Mouse (Mus musculus) liver, adult 2 months (tissue): ENCODE measurements around the gene Mtif3. TPM values are rescaled to one million over a fixed set of nuclear protein-coding genes. Genes with fewer than 3 reads are reported as not detected.
A peak's percentile ranks its signal among the peaks of the same experiment; 100 is the strongest.

ENCODE experiments used
- DNase-seq: peaks from one replicate; pipeline ENCODE4 v3.0.0-alpha.2; 2011; ENCODE audit warnings: low read depth, low spot score; ENCODE audit errors: extremely low read depth
- H3K27ac ChIP-seq: fragments of 200-500 bp; replicated peaks from 2 replicates; pipeline ENCODE4 v1.5.1; 2012; ENCODE audit warnings: low read depth, mild to moderate bottlenecking, control low read depth, inconsistent platforms, low read length; ENCODE audit not compliant: insufficient read depth
- H3K27me3 ChIP-seq: fragments of 200-500 bp; 2 replicates; pipeline ENCODE4 v1.6.1; 2012; ENCODE audit warnings: mild to moderate bottlenecking, moderate library complexity, low read length, inconsistent platforms; ENCODE audit not compliant: control insufficient read depth, insufficient read depth
- H3K36me3 ChIP-seq: fragments of 200-500 bp; 2 replicates; pipeline ENCODE4 v1.6.1; 2012; ENCODE audit warnings: low read length, inconsistent platforms; ENCODE audit not compliant: control insufficient read depth, insufficient read depth
- H3K4me1 ChIP-seq: fragments of 200-500 bp; 2 replicates; pipeline ENCODE4 v1.6.1; 2011; ENCODE audit warnings: low read length; ENCODE audit not compliant: control insufficient read depth, insufficient read depth
- H3K4me3 ChIP-seq: fragments of 200-500 bp; 2 replicates; pipeline ENCODE4 v1.5.1; 2011; ENCODE audit warnings: low read depth, mild to moderate bottlenecking, control low read depth, low read length, moderate library complexity; ENCODE audit not compliant: insufficient read depth
- H3K79me2 ChIP-seq: fragments of 200-500 bp; 2 replicates; pipeline ENCODE4 v1.6.1; 2012; ENCODE audit warnings: inconsistent platforms, mild to moderate bottlenecking, low read length, moderate library complexity; ENCODE audit not compliant: control insufficient read depth, insufficient read depth
- H3K9ac ChIP-seq: fragments of 200-500 bp; 2 replicates; pipeline ENCODE4 v1.6.1; 2012; ENCODE audit warnings: low read depth, mild to moderate bottlenecking, control low read depth, inconsistent platforms, low read length
- CTCF ChIP-seq: fragments of 200-500 bp; IDR thresholded peaks from 2 replicates; pipeline ENCODE4 v1.5.1; 2011; ENCODE audit warnings: low read depth, low read length, control low read depth
- POLR2A ChIP-seq: fragments of 200-500 bp; IDR thresholded peaks from 2 replicates; pipeline ENCODE4 v1.6.1; 2011; ENCODE audit warnings: low read length, control low read depth; ENCODE audit not compliant: insufficient read depth; ENCODE audit errors: extremely low read depth
- WGBS: fragments of 180-500 bp; shearing (Covaris S2); methylation state at CpG from one replicate; pipeline ENCODE4 v1.1.7; 2018; 5-methylcytosine and 5-hydroxymethylcytosine counted together
- polyA plus RNA-seq: library from polyadenylated mRNA; depleted of rRNA; stranded (reverse); fragments of >200 nt; gene quantifications from 2 replicates; pipeline ENCODE4 v1.2.3, GENCODE M21; 2012
- total RNA-seq: library from RNA; depleted of rRNA; stranded (reverse); fragments of >200 nt; gene quantifications from 2 replicates; pipeline ENCODE4 v1.2.3, GENCODE M21; 2014

The Mtif3 gene
- total and polyA plus RNA-seq, 2 experiments, result 17.4 to 24.1 TPM

DNA sequence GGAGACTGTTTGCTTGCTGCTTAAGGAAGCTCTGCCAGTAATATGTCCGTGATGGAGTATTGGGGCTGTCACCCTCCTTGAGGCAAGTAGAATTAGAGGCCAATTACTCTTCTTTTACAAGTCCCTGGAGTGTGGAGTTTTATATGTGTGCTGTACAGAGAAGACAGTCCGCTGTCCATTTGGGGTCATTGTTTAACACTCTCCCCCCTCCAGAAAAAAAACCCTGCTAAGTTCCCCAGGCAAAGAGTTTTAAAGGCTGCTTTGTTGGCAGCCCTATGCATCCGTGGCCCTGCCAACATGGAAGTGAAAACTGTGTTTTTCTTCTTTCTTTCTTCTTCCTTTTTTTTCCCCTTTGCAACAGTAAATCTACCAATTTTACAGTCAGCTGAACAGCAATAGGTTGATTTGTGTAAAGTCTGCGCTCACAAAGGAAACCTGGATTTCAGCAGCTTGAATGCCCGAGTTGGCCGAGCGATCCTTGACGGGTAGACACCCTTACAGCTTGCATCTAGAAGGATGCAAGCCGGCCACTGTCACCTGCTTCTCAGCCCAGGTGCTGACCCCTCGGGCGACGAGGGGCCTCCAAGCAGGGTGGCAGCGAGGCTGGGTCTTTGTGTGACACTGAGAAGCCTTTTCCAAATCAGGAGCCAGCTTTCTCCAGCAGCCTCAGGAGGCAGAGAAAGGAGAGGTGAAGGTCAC is 5.2 kb upstream of the Mtif3 start:
- Histone ChIP-seq H3K27ac (no peak overlapping the region), H3K9ac (no peak overlapping the region), H3K4me3 (no peak overlapping the region), H3K27me3 (no peaks in the 10 kb centered on the region), H3K36me3 (no peaks in the 10 kb centered on the region), H3K79me2 (no peaks in the 10 kb centered on the region), H3K4me1 (peaks cover 15% of the 10 kb centered on the region)
- TF ChIP-seq CTCF (no peak), POLR2A (no peak)
- DNase-seq, result no peak
- WGBS, result 93% methylated on average over 13 of the region's 13 CpGs

DNA sequence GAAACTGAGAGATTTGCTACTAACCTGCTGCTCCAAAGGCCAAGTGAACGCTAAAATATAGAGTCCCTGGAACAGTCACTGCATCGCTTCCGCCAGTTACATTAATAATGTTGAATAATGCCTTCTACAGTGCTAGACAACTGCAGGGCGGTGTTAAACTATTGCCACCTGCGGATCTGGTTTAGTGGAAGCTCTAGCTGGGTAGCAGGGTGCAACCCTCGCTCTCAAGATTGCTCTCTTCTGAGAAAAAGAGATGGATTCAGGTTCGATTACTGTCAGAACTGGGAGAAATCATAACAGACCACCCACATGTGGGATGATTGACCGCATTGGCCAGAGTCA is 308 bp upstream of the Mtif3 start:
- H3K4me1 ChIP-seq, result peaks cover 2% of the 10 kb centered on the region; the same call in 1 of the 2 replicates
- peak overlapping the region; percentile 48 for H3K9ac ChIP-seq
- no peak for TF ChIP-seq CTCF
- no peak for TF ChIP-seq POLR2A
- no peaks in the 10 kb centered on the region for H3K27me3 ChIP-seq
- 61% methylated on average over 8 of the region's 8 CpGs for WGBS
- peaks cover 4% of the 10 kb centered on the region; the same call in 1 of the 2 replicates for H3K79me2 ChIP-seq
- DNase-seq, result no peak
- H3K4me3 ChIP-seq, result no peak overlapping the region; the same call in 1 of the 2 replicates
- H3K27ac ChIP-seq, result no peak overlapping the region; the same call in 1 of the 2 replicates
- H3K36me3 ChIP-seq, result peaks cover 1% of the 10 kb centered on the region; the same call in 1 of the 2 replicates

GRCm38 (mm10) chr5:146956678-146957077 is 6.9 kb downstream of the Mtif3 start:
- no peak overlapping the region for H3K4me3 ChIP-seq
- TF ChIP-seq CTCF (no peak), POLR2A (no peak)
- DNase-seq, result peak; percentile 28
- H3K36me3 ChIP-seq, result peaks cover 32% of the 10 kb centered on the region
- H3K27ac ChIP-seq, result no peak overlapping the region
- H3K79me2 ChIP-seq, result no peaks in the 10 kb centered on the region; the same call in 1 of the 2 replicates
- no peak overlapping the region for H3K9ac ChIP-seq
- no peaks in the 10 kb centered on the region for H3K27me3 ChIP-seq
- WGBS, result 69% methylated on average over 18 of the region's 18 CpGs
- no peaks in the 10 kb centered on the region for H3K4me1 ChIP-seq

GRCm38 (mm10) chr5:146955651-146956050 is 7.9 kb downstream of the Mtif3 start:
- WGBS, result 93% methylated on average over 5 of the region's 5 CpGs
- H3K9ac ChIP-seq, result no peak overlapping the region
- H3K36me3 ChIP-seq, result peaks cover 33% of the 10 kb centered on the region
- H3K27ac ChIP-seq, result no peak overlapping the region
- no peak for TF ChIP-seq POLR2A
- TF ChIP-seq CTCF, result no peak
- H3K4me1 ChIP-seq, result no peaks in the 10 kb centered on the region
- no peak for DNase-seq
- no peak overlapping the region for H3K4me3 ChIP-seq
- no peaks in the 10 kb centered on the region for H3K27me3 ChIP-seq
- no peaks in the 10 kb centered on the region; the same call in 1 of the 2 replicates for H3K79me2 ChIP-seq

DNA sequence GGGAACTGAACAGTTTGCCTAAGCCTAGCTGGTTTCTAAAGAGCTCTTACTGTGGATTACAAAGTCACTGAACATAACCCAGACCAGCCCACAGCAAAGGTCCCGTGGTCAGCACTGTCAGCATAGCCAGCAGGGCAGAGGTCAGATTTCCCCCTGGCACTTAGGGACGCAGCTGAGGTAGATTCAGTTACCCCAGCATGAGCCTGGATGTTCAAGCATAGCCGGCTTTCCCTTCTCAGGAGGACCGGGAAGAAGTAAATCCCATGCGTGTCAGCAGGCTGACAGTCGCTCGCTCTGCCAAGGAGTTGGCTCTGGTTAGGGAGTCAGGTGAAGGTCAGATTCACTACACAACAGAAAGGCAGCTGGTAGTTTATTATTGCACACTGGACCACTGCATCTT is 9.0 kb downstream of the Mtif3 start:
- Histone ChIP-seq H3K27ac (no peak overlapping the region), H3K79me2 (no peaks in the 10 kb centered on the region; the same call in 1 of the 2 replicates), H3K9ac (no peak overlapping the region), H3K36me3 (peaks cover 33% of the 10 kb centered on the region), H3K27me3 (no peaks in the 10 kb centered on the region), H3K4me1 (no peaks in the 10 kb centered on the region), H3K4me3 (no peak overlapping the region)
- WGBS, result 69% methylated on average over 7 of the region's 7 CpGs
- TF ChIP-seq CTCF (no peak), POLR2A (no peak)
- DNase-seq, result peak; percentile 30

DNA sequence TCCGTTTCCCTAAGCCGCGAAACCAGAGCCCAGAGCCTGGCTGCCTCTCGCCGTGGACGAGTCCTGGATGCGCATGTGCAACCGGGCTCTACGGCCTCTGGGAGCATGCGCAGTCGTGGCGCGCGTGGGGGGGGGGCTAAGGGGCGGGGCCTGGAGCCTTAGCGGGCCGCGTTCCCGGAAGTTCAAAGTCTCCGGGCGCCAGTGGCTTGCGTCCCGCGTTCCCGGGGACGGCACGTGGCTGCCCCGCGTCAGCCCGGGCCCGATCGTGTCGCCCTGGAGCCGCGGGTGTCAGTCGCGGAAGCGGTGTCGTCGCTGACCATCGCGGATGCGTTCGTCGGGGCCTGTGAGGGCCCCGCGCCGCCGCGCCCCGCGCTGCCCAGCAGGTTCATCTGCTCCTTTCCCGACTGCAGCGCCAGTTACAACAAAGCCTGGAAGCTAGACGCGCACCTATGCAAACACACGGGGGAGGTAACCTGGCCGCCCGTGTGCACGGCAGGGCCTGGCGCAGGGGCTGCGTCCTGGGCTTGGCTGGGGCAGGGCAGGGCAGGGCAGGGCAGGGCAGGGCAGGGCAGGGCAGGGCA is 15.0 kb downstream of the Mtif3 start, which contains the start of gene Gtf3a:
TSS of gene Gtf3a (plus strand) at position 150 of the 581 bp plus-strand sequence.
- Histone ChIP-seq H3K27ac (peak within 1 kb of the TSS; percentile 71), H3K4me1 (no peaks in the 10 kb centered on the region), H3K79me2 (no peaks in the 10 kb centered on the region), H3K4me3 (peak within 1 kb of the TSS; percentile 67), H3K27me3 (no peaks in the 10 kb centered on the region), H3K9ac (peak within 1 kb of the TSS; percentile 77), H3K36me3 (peaks cover 5% of the 10 kb centered on the region)
- TF ChIP-seq POLR2A (peak; percentile 61), CTCF (no peak)
- peak; percentile 76 for DNase-seq
- WGBS, result under 1% methylated on average over 60 of the region's 62 CpGs
